Mouse (Mus musculus): Measurements from ENCODE around the gene Emc9.
A peak's percentile ranks its signal among the peaks of the same experiment; 100 is the strongest.

Emc9 gene

GRCm38 (mm10) chr14:55590748-55591330 lies 5.7 kb upstream of the Emc9 start, which contains the start of gene Psme2:
Psme2 (minus strand) TSS chr14:55591113.
- peak; percentile 85 to 92 for DNase-seq (ENCODE audit: low spot score in 2 of 2)

GRCm38 (mm10) chr14:55589771-55590448 lies 4.8 kb upstream of the Emc9 start:
- DNase-seq (ENCODE audit: low spot score in 2 of 2), result no peak

- DNase-seq (ENCODE audit: low spot score in 2 of 2), result no peak
Measured at GRCm38 (mm10) chr14:55589271-55589670, 4.2 kb upstream of the Emc9 start.

GRCm38 (mm10) chr14:55586149-55586548 lies 1.0 kb upstream of the Emc9 start:
- no peak for DNase-seq (ENCODE audit: low spot score in 2 of 2)

GRCm38 (mm10) chr14:55585566-55585960 lies 461 bp upstream of the Emc9 start:
- no peak for DNase-seq (ENCODE audit: low spot score in 2 of 2)

GRCm38 (mm10) chr14:55584303-55584701 lies 800 bp downstream of the Emc9 start:
- DNase-seq (ENCODE audit: low spot score in 2 of 2), result no peak

- no peak for DNase-seq (ENCODE audit: low spot score in 2 of 2)
Measured at GRCm38 (mm10) chr14:55581981-55582681, 3.0 kb downstream of the Emc9 start.

GRCm38 (mm10) chr14:55580731-55581130 lies 4.4 kb downstream of the Emc9 start:
- DNase-seq (ENCODE audit: low spot score in 2 of 2), result no peak

GRCm38 (mm10) chr14:55579511-55580496 lies 5.3 kb downstream of the Emc9 start:
- no peak for DNase-seq (ENCODE audit: low spot score in 2 of 2)

- DNase-seq (ENCODE audit: low spot score in 2 of 2), result no peak
Measured at GRCm38 (mm10) chr14:55578668-55579269, 6.3 kb downstream of the Emc9 start.

- DNase-seq (ENCODE audit: low spot score in 2 of 2), result peak; percentile 54 to 68
Measured at GRCm38 (mm10) chr14:55577871-55578667, 7.0 kb downstream of the Emc9 start, which contains the start of gene Psme1. Psme1 (plus strand) TSS chr14:55578123.

GRCm38 (mm10) chr14:55576376-55576775 lies 8.7 kb downstream of the Emc9 start:
- DNase-seq (ENCODE audit: low spot score in 2 of 2), result no peak

- no peak for DNase-seq (ENCODE audit: low spot score in 2 of 2)
Measured at GRCm38 (mm10) chr14:55575711-55576110, 9.4 kb downstream of the Emc9 start.

GRCm38 (mm10) chr14:55575302-55575701 lies 9.8 kb downstream of the Emc9 start, which contains the start of gene Fitm1:
Fitm1 (plus strand) TSS chr14:55575617.
- DNase-seq (ENCODE audit: low spot score in 2 of 2), result no peak

GRCm38 (mm10) chr14:55571760-55572159 lies 13.3 kb downstream of the Emc9 start:
- no peak for DNase-seq (ENCODE audit: low spot score in 2 of 2)

- no peak for DNase-seq (ENCODE audit: low spot score in 2 of 2)
Measured at GRCm38 (mm10) chr14:55570588-55570987, 14.5 kb downstream of the Emc9 start.

- DNase-seq (ENCODE audit: low spot score in 2 of 2), result no peak
Measured at GRCm38 (mm10) chr14:55567496-55567895, 17.6 kb downstream of the Emc9 start.

- no peak for DNase-seq (ENCODE audit: low spot score in 2 of 2)
Measured at GRCm38 (mm10) chr14:55565748-55566147, 19.4 kb downstream of the Emc9 start.

GRCm38 (mm10) chr14:55563249-55563648 lies 21.9 kb downstream of the Emc9 start:
- DNase-seq (ENCODE audit: low spot score in 2 of 2), result no peak

- DNase-seq (ENCODE audit: low spot score in 2 of 2), result no peak
Measured at GRCm38 (mm10) chr14:55561860-55562259, 23.2 kb downstream of the Emc9 start.
